Mouse (Mus musculus) ES-Bruce4 (cell line): ENCODE data around the gene Lpcat1.

ENCODE experiments used
- CTCF ChIP-seq: IDR thresholded peaks from one replicate; pipeline ENCODE4 v1.8.1; 2011; ENCODE audit warnings: low read depth, low read length
- POLR2A ChIP-seq: IDR thresholded peaks from one replicate; pipeline ENCODE4 v1.8.1; 2011; ENCODE audit warnings: low read length; ENCODE audit not compliant: insufficient read depth

- no peak for TF ChIP-seq CTCF
- TF ChIP-seq POLR2A = no peak
These were observed 7.7 kb upstream of the Lpcat1 start for GRCm38 (mm10) chr13:73459189-73459850.
